Mouse (Mus musculus) MEL (cell line): ENCODE data around the gene Ist1. TPM values are rescaled to one million over a fixed set of nuclear protein-coding genes. Genes with fewer than 3 reads are reported as not detected.

Experiments used
- DNase-seq: peaks from one replicate; pipeline ENCODE4 v3.0.0; 2011; ENCODE audit warnings: low read depth, low spot score
- H3K27ac ChIP-seq: 2 replicates; pipeline ENCODE4 v1.5.1; 2012; ENCODE audit warnings: low read depth, mild to moderate bottlenecking, control low read depth, low read length, moderate library complexity; ENCODE audit not compliant: control insufficient read depth
- H3K27me3 ChIP-seq, 2 experiments: fragments of 150-350 bp in 1 of 2; sonication (generic) in 1 of 2; 2 replicates each; pipeline ENCODE4 v1.6.1; 2012; ENCODE audit warnings: low read length in 2 of 2, mild to moderate bottlenecking in 2 of 2, improper control_type of control experiment in 1 of 2, moderate library complexity in 1 of 2; ENCODE audit not compliant: insufficient read depth in 2 of 2, control insufficient read depth in 1 of 2
- H3K36me3 ChIP-seq, 2 experiments: 2 replicates each; pipeline ENCODE4 v1.6.1; 2012 to 2014; ENCODE audit warnings: low read length in 2 of 2, improper control_type of control experiment in 1 of 2, inconsistent platforms in 1 of 2, mild to moderate bottlenecking in 1 of 2; ENCODE audit not compliant: insufficient read depth in 2 of 2, control insufficient read depth in 1 of 2
- H3K4me1 ChIP-seq, 2 experiments: fragments of 150-350 bp in 1 of 2; sonication (generic) in 1 of 2; 2 replicates each; pipeline ENCODE4 v1.6.1; 2012; ENCODE audit warnings: low read length in 2 of 2, improper control_type of control experiment in 1 of 2, mild to moderate bottlenecking in 1 of 2; ENCODE audit not compliant: insufficient read depth in 2 of 2, control insufficient read depth in 1 of 2
- H3K4me3 ChIP-seq, 2 experiments: fragments of 150-350 bp in 1 of 2; sonication (generic) in 1 of 2; 2 replicates each; pipeline ENCODE4 v1.5.1; 2012; ENCODE audit warnings: low read depth in 2 of 2, low read length in 2 of 2, mild to moderate bottlenecking in 2 of 2, moderate library complexity in 2 of 2, control low read depth in 1 of 2, improper control_type of control experiment in 1 of 2; ENCODE audit not compliant: control insufficient read depth in 1 of 2, insufficient read depth in 1 of 2
- H3K79me2 ChIP-seq: 2 replicates; pipeline ENCODE4 v1.6.1; 2012; ENCODE audit warnings: mild to moderate bottlenecking, low read length, moderate library complexity; ENCODE audit not compliant: control insufficient read depth, poor library complexity, insufficient read depth
- H3K9ac ChIP-seq: 2 replicates; pipeline ENCODE4 v1.6.1; 2012; ENCODE audit warnings: low read depth, mild to moderate bottlenecking, control low read depth, low read length, moderate library complexity; ENCODE audit not compliant: control insufficient read depth, poor library complexity, severe bottlenecking
- H3K9me3 ChIP-seq: fragments of 150-350 bp; sonication (generic); replicated peaks from 2 replicates; pipeline ENCODE4 v1.6.1; 2012; ENCODE audit warnings: mild to moderate bottlenecking, low read length, improper control_type of control experiment, moderate library complexity; ENCODE audit not compliant: insufficient read depth
- CHD1 ChIP-seq: IDR thresholded peaks from 2 replicates; pipeline ENCODE4 v1.6.1; 2012; ENCODE audit warnings: low read depth, mild to moderate bottlenecking, inconsistent platforms, low read length, improper control_type of control experiment
- CHD2 ChIP-seq: IDR thresholded peaks from 2 replicates; pipeline ENCODE4 v1.6.1; 2011; ENCODE audit warnings: low read length, improper control_type of control experiment
- CTCF ChIP-seq, 3 experiments: IDR thresholded peaks in 2 of 3; conservative IDR thresholded peaks in 1 of 3; 2 replicates each; pipeline ENCODE4 v1.5.1; 2011 to 2012; ENCODE audit warnings: low read length in 3 of 3, low read depth in 2 of 3, mild to moderate bottlenecking in 2 of 3, improper control_type of control experiment in 1 of 3, inconsistent platforms in 1 of 3, mixed read lengths in 1 of 3, moderate library complexity in 1 of 3; ENCODE audit not compliant: control insufficient read depth in 1 of 3, insufficient read depth in 1 of 3, poor library complexity in 1 of 3, severe bottlenecking in 1 of 3
- E2F4 ChIP-seq: IDR thresholded peaks from 2 replicates; pipeline ENCODE4 v1.6.1; 2011; ENCODE audit warnings: low read depth, low read length, improper control_type of control experiment, borderline replicate concordance
- ELF1 ChIP-seq: IDR thresholded peaks from 2 replicates; pipeline ENCODE4 v1.6.1; 2014; ENCODE audit warnings: low read depth, mild to moderate bottlenecking, inconsistent platforms, low read length, improper control_type of control experiment, moderate library complexity
- EP300 ChIP-seq, 2 experiments: IDR thresholded peaks; 2 replicates each; pipeline ENCODE4 v1.6.1; 2011; ENCODE audit warnings: improper control_type of control experiment in 2 of 2, low read length in 2 of 2, low read depth in 1 of 2, mild to moderate bottlenecking in 1 of 2
- ETS1 ChIP-seq: IDR thresholded peaks from 2 replicates; pipeline ENCODE4 v1.6.1; 2012; ENCODE audit warnings: low read depth, mild to moderate bottlenecking, inconsistent platforms, low read length, improper control_type of control experiment, moderate library complexity
- GABPA ChIP-seq: IDR thresholded peaks from 2 replicates; pipeline ENCODE4 v1.6.1; 2012; ENCODE audit warnings: low read depth, mild to moderate bottlenecking, inconsistent platforms, low read length, improper control_type of control experiment, moderate library complexity
- GATA1 ChIP-seq: IDR thresholded peaks from 2 replicates; pipeline ENCODE4 v1.6.1; 2011; ENCODE audit warnings: low read depth, low read length, improper control_type of control experiment
- JUND ChIP-seq: IDR thresholded peaks from 2 replicates; pipeline ENCODE4 v1.6.1; 2011; ENCODE audit warnings: low read depth, mild to moderate bottlenecking, improper control_type of control experiment, low read length
- KAT2A ChIP-seq: conservative IDR thresholded peaks from 2 replicates; pipeline ENCODE4 v1.6.1; 2012; ENCODE audit warnings: low read depth, low read length, improper control_type of control experiment, inconsistent platforms
- MAFK ChIP-seq: IDR thresholded peaks from 2 replicates; pipeline ENCODE4 v1.6.1; 2011; ENCODE audit warnings: low read depth, mild to moderate bottlenecking, low read length, improper control_type of control experiment, borderline replicate concordance
- MXI1 ChIP-seq: IDR thresholded peaks from 2 replicates; pipeline ENCODE4 v1.6.1; 2011; ENCODE audit warnings: mild to moderate bottlenecking, low read depth, low read length, improper control_type of control experiment
- MYB ChIP-seq: IDR thresholded peaks from 2 replicates; pipeline ENCODE4 v1.6.1; 2011; ENCODE audit warnings: mild to moderate bottlenecking, low read depth, low read length, improper control_type of control experiment
- MYC ChIP-seq: IDR thresholded peaks from 2 replicates; pipeline ENCODE4 v1.6.1; 2011; ENCODE audit warnings: low read depth, mild to moderate bottlenecking, low read length, improper control_type of control experiment, moderate library complexity
- NRF1 ChIP-seq: IDR thresholded peaks from 2 replicates; pipeline ENCODE4 v1.6.1; 2014; ENCODE audit warnings: low read depth, mild to moderate bottlenecking, inconsistent platforms, low read length, improper control_type of control experiment, moderate library complexity; ENCODE audit not compliant: poor library complexity, insufficient read depth, severe bottlenecking
- POLR2A ChIP-seq, 2 experiments: IDR thresholded peaks; 2 replicates each; pipeline ENCODE4 v1.6.1; 2011 to 2012; ENCODE audit warnings: low read length in 2 of 2, mild to moderate bottlenecking in 2 of 2, control low read depth in 1 of 2, improper control_type of control experiment in 1 of 2, low read depth in 1 of 2, moderate library complexity in 1 of 2; ENCODE audit not compliant: control insufficient read depth in 1 of 2, insufficient read depth in 1 of 2, poor library complexity in 1 of 2
- POLR2AphosphoS2 ChIP-seq: IDR thresholded peaks from 2 replicates; pipeline ENCODE4 v1.6.1; 2011; ENCODE audit warnings: low read length, improper control_type of control experiment
- RAD21 ChIP-seq: IDR thresholded peaks from 2 replicates; pipeline ENCODE4 v1.6.1; 2011; ENCODE audit warnings: mild to moderate bottlenecking, low read depth, low read length, improper control_type of control experiment
- RCOR1 ChIP-seq: IDR thresholded peaks from 2 replicates; pipeline ENCODE4 v1.6.1; 2012; ENCODE audit warnings: low read depth, mild to moderate bottlenecking, inconsistent platforms, low read length, improper control_type of control experiment
- SIN3A ChIP-seq: IDR thresholded peaks from 2 replicates; pipeline ENCODE4 v1.6.1; 2012; ENCODE audit warnings: low read length, improper control_type of control experiment, inconsistent platforms
- TAL1 ChIP-seq: IDR thresholded peaks from 2 replicates; pipeline ENCODE4 v1.6.1; 2012; ENCODE audit warnings: mild to moderate bottlenecking, inconsistent platforms, low read length, moderate library complexity, mixed read lengths
- TBP ChIP-seq: IDR thresholded peaks from 2 replicates; pipeline ENCODE4 v1.8.0; 2011; ENCODE audit warnings: low read depth, low read length, improper control_type of control experiment
- TCF12 ChIP-seq: IDR thresholded peaks from 2 replicates; pipeline ENCODE4 v1.6.1; 2014; ENCODE audit warnings: low read depth, mild to moderate bottlenecking, inconsistent platforms, low read length, improper control_type of control experiment, moderate library complexity
- USF2 ChIP-seq, 2 experiments: IDR thresholded peaks; 2 replicates each; pipeline ENCODE4 v1.6.1; 2011 to 2012; ENCODE audit warnings: improper control_type of control experiment in 2 of 2, low read length in 2 of 2, borderline replicate concordance in 1 of 2, inconsistent platforms in 1 of 2, low read depth in 1 of 2, mild to moderate bottlenecking in 1 of 2; ENCODE audit not compliant: insufficient read depth in 1 of 2
- ZC3H11A ChIP-seq: IDR thresholded peaks from 2 replicates; pipeline ENCODE4 v1.6.1; 2012; ENCODE audit warnings: low read depth, mild to moderate bottlenecking, inconsistent platforms, low read length, improper control_type of control experiment
- ZKSCAN1 ChIP-seq: IDR thresholded peaks from 2 replicates; pipeline ENCODE4 v1.6.1; 2012; ENCODE audit warnings: low read depth, mild to moderate bottlenecking, inconsistent platforms, low read length, improper control_type of control experiment, moderate library complexity
- ZNF384 ChIP-seq: IDR thresholded peaks from 2 replicates; pipeline ENCODE4 v1.6.1; 2012; ENCODE audit warnings: low read depth, mild to moderate bottlenecking, inconsistent platforms, low read length, improper control_type of control experiment
- polyA plus RNA-seq, 2 experiments: library from polyadenylated mRNA; stranded (reverse) in 1 of 2; unstranded in 1 of 2; fragments of >175 nt in 1 of 2; fragments of >200 nt in 1 of 2; gene quantifications; 2 replicates each; pipeline versions ENCODE4 v1.2.1 to v1.2.4; 2012; ENCODE audit warnings: low replicate concordance in 2 of 2, low read depth in 1 of 2; ENCODE audit not compliant: insufficient read length in 2 of 2, insufficient read depth in 1 of 2, missing spikeins in 1 of 2
- total RNA-seq: library from RNA; depleted of rRNA; stranded (reverse); fragments of 300-350 nt; gene quantifications from 2 replicates; pipeline ENCODE4 v1.2.3, GENCODE M21; 2012

The Ist1 gene
- total and polyA plus RNA-seq, 3 experiments = 33.1 to 126 (median 50.4) TPM

DNA sequence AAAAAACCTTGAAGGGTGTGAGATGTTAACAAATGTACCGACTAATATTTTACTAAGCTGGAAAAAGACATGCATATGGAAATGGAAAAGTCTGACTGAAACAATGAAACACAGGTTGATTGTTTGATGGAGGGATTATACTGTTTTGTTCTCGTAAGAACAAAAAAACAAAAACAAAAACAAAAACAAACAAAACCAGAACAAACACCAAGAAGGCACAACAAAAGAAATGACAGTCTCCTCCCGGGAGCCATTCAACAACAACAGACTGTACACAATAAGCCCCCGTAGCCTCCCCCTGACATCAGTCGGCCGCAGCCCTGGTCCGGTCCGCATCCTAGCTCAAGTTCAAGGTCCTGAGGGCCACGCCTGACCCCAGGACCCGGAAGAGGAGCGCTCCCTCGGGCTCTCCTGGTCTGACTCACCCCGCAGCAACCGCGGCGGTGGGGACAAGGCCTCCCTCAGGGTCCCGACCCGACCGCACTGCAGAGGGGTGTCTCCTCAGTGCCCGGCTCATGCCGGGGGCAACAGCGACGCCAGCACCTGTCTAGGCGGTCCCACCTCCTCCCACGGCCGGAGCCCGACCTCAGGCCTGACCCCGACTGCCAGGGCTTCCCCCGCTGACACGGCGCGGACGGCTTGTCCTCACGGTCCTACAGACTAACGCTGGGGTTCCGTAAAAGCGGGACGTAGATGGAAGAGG, 466 bp downstream of the Ist1 start:
- peak overlapping the region; percentile 35 for H3K27ac ChIP-seq
- H3K4me3 ChIP-seq = peak overlapping the region; percentile 81 to 83
- peak overlapping the region; percentile 73 for H3K9ac ChIP-seq
- peaks cover 0 to 15% of the 10 kb centered on the region in 2 experiments; a peak in 2 of 4 replicates for H3K36me3 ChIP-seq
- no peaks in the 10 kb centered on the region for H3K27me3 ChIP-seq
- TF ChIP-seq TBP (no peak), ELF1 (peak; percentile 51; the same call in 1 of the 2 replicates)
- H3K4me1 ChIP-seq = peaks cover 5 to 14% of the 10 kb centered on the region in 2 experiments
- peaks cover 44% of the 10 kb centered on the region for H3K79me2 ChIP-seq
- no peaks in the 10 kb centered on the region for H3K9me3 ChIP-seq
- DNase-seq = no peak

DNA sequence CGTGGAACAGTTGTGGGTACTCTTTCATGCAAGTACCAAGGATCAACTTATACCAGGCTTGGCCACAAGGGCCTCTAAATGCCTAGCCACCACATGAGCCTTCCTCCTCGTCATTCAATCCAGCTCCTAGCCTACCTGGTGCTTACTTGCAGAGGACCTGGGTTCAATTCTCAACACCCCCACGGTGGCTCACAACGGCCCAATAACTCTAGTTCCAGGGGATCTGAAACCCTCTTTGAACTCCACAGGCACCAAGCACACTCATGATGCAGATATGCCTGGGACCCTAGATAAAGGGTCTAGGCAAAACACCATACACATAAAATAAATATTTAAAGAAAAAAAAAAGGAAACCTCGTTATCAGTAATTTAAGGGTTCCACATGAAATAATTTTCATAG, 1.3 kb downstream of the Ist1 start:
- Histone ChIP-seq H3K4me1 (peaks cover 5 to 14% of the 10 kb centered on the region in 2 experiments), H3K36me3 (peaks cover 0 to 15% of the 10 kb centered on the region in 2 experiments; a peak in 2 of 4 replicates)

DNA sequence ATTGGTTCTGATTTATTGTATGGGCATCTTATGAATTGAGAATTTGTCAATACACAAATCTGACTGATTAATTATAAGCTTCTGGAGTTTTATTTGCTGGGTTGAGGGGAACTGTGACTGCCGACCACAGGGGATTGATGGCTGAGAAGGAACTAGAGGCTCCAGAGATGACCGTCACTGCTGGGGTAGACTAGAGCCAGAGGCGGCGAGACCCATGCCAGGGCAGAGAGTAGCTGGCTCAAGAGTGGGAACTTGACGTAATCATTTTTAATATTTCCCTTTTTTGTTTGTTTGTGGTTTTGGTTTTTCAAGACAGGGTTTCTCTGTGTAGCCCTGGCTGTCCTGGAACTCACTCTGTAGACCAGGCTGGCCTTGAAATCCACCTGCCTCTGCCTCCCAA, 5.8 kb downstream of the Ist1 start:
- TF ChIP-seq POLR2A (IDR thresholded peaks at IDR 0.05; ENCODE audit: control insufficient read depth in 1 of 2, insufficient read depth in 1 of 2, low read depth in 1 of 2, low read length in 2 of 2, poor library complexity in 1 of 2) (no peak), ZC3H11A (no peak), CHD2 (no peak), POLR2AphosphoS2 (no peak)
- DNase-seq = no peak
- no peak overlapping the region for H3K4me3 ChIP-seq
- no peaks in the 10 kb centered on the region for H3K27me3 ChIP-seq
- no peaks in the 10 kb centered on the region for H3K9me3 ChIP-seq
- H3K4me1 ChIP-seq = peaks cover 0 to 10% of the 10 kb centered on the region in 2 experiments; a peak in 2 of 4 replicates
- no peak overlapping the region for H3K9ac ChIP-seq
- H3K27ac ChIP-seq = no peak overlapping the region
- peaks cover 68% of the 10 kb centered on the region for H3K79me2 ChIP-seq
- peaks cover 0 to 10% of the 10 kb centered on the region in 2 experiments; a peak in 3 of 4 replicates for H3K36me3 ChIP-seq

More for the DNA sequence above, 1.3 kb downstream of the Ist1 start:
- peak overlapping the region; percentile 73 for H3K9ac ChIP-seq
- peak overlapping the region; percentile 50 to 81 for H3K4me3 ChIP-seq
- TF ChIP-seq RAD21 (no peak), CHD1 (no peak), SIN3A (no peak), MYC (peak; percentile 45; the same call in 1 of the 2 replicates), MAFK (no peak), EP300 (IDR thresholded peaks at IDR 0.05; ENCODE audit: low read depth in 1 of 2, low read length in 2 of 2) (0 out of 4 replicates have a peak, but pooled peaks of 1 of the 2 experiments have one; percentile 32), NRF1 (no peak), E2F4 (no peak), ZKSCAN1 (no peak), TCF12 (0 out of 2 replicates have a peak, but pooled peaks have one; percentile 23), TAL1 (peak; percentile 59), GABPA (no peak), CTCF (IDR thresholded peaks at IDR 0.05 in 2 of 3, conservative IDR thresholded peaks at IDR 0.05 in 1 of 3; ENCODE audit: control insufficient read depth in 1 of 3, insufficient read depth in 1 of 3, low read depth in 2 of 3, low read length in 3 of 3, poor library complexity in 1 of 3, severe bottlenecking in 1 of 3) (peak in 2 of 3 experiments; percentile 14 to 25; a peak in 2 of 6 replicates), JUND (no peak), RCOR1 (no peak), MYB (no peak), POLR2AphosphoS2 (no peak), MXI1 (peak; percentile 58; the same call in 1 of the 2 replicates), ZNF384 (peak; percentile 89), KAT2A (no peak), ETS1 (0 out of 2 replicates have a peak, but pooled peaks have one; percentile 22), USF2 (IDR thresholded peaks at IDR 0.05; ENCODE audit: borderline replicate concordance in 1 of 2, insufficient read depth in 1 of 2, low read depth in 1 of 2, low read length in 2 of 2) (no peak), GATA1 (peak; percentile 61)
- no peak overlapping the region for H3K27ac ChIP-seq
- no peaks in the 10 kb centered on the region for H3K9me3 ChIP-seq
- peaks cover 49% of the 10 kb centered on the region for H3K79me2 ChIP-seq
- no peaks in the 10 kb centered on the region for H3K27me3 ChIP-seq
- peak; percentile 75 for DNase-seq
